Comparison of ENCODE assay signal across 8 mouse cellular contexts in the genomic region with DNA sequence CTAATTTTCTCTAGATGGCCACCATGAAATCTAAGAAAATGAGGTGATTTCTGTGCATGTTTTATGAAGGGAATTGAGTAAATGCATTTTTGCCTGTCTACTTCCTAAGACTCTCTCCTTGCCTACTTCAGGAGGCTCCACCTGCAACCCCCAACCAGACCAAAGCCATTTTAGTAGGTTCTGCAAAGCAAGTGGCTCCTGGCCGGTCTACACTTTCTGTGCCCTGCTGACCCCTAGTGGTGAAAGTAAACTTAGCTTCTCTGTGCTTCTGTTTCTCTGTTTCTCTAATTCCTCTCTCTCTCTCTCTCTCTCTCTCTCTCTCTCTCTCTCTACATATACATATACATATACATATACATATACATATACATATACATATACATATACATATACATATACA.
DNase-seq lines count a peak whose midpoint lies in the region; ATAC-seq and TF ChIP-seq lines count a peak whose summit lies in the region.

No protein-coding gene starts in this region.

- H3K36me3 ChIP-seq in heart, adult 2 months (ENCODE audit: control insufficient read depth, insufficient read depth, low read length), result no peaks in the 10 kb centered on the region
- H3K36me3 ChIP-seq in heart, embryonic 11.5 days (ENCODE audit: control insufficient read depth, insufficient read depth, low read length), result no peaks in the 10 kb centered on the region
- H3K36me3 ChIP-seq in C2C12 (ENCODE audit: control insufficient read depth, insufficient read depth), result no peaks in the 10 kb centered on the region

- no peak overlapping the region for H3K4me3 ChIP-seq in heart, adult 2 months
- no peak overlapping the region for H3K4me3 ChIP-seq in heart, embryonic 11.5 days (ENCODE audit: low read depth, low read length)
- no peak overlapping the region for H3K4me3 ChIP-seq in C2C12 (ENCODE audit: insufficient read depth, poor library complexity, severe bottlenecking)

- H3K4me2 ChIP-seq in heart, embryonic 11.5 days, result no peak overlapping the region

- no peak for DNase-seq in heart, adult 2 months
- DNase-seq in brain, adult 2 months (ENCODE audit: low read depth, low spot score), result peak; percentile 71
- peak; percentile 70 for DNase-seq in forelimb bud, embryonic 11.5 days (ENCODE audit: low read depth, low spot score)
- DNase-seq in layer of hippocampus, adult 9-10 months (ENCODE audit: low spot score), result peak; percentile 24

- H3K27ac ChIP-seq in heart, adult 2 months, result no peak overlapping the region
- H3K27ac ChIP-seq in heart, embryonic 11.5 days (ENCODE audit: low read depth, low read length), result no peak overlapping the region

- WGBS in heart, adult 2 months, result 8% methylated on average over 1 of the region's 1 CpGs
- WGBS in heart, embryonic 11.5 days (ENCODE audit: insufficient replicate concordance), result 0% methylated on average over 1 of the region's 1 CpGs

- H3K9ac ChIP-seq in heart, adult 2 months (ENCODE audit: low read depth, low read length), result no peak overlapping the region
- H3K9ac ChIP-seq in heart, embryonic 11.5 days (ENCODE audit: low read depth, low read length), result no peak overlapping the region

- H3K27me3 ChIP-seq in heart, adult 2 months (ENCODE audit: control insufficient read depth, insufficient read depth, low read length), result no peaks in the 10 kb centered on the region
- 0 out of 2 replicates have a peak, but pooled peaks cover 4% of the 10 kb centered on the region for H3K27me3 ChIP-seq in heart, embryonic 11.5 days (ENCODE audit: control insufficient read depth, insufficient read depth, low read length)
- H3K27me3 ChIP-seq in C2C12 (ENCODE audit: control insufficient read depth, insufficient read depth, insufficient read length), result no peaks in the 10 kb centered on the region

- H3K9me3 ChIP-seq in heart, embryonic 11.5 days (replicated peaks; ENCODE audit: control insufficient read depth, low read length), result no peaks in the 10 kb centered on the region

- TF ChIP-seq POLR2A in heart, adult 2 months (IDR thresholded peaks at IDR 0.05; ENCODE audit: insufficient read depth, low read depth, low read length), result no peak

- H3K4me1 ChIP-seq in heart, adult 2 months (ENCODE audit: control insufficient read depth, insufficient read depth, low read length), result no peaks in the 10 kb centered on the region
- no peaks in the 10 kb centered on the region for H3K4me1 ChIP-seq in heart, embryonic 11.5 days (ENCODE audit: control insufficient read depth, insufficient read depth, low read length)

- no peak overlapping the region for H3ac ChIP-seq in C2C12 (ENCODE audit: control insufficient read depth, insufficient read length, low read depth)

- TF ChIP-seq EP300 in heart, adult 2 months (IDR thresholded peaks at IDR 0.05; ENCODE audit: insufficient read depth, low read depth, low read length), result 0 out of 2 replicates have a peak, but pooled peaks have one; percentile 27

- TF ChIP-seq CTCF in heart, adult 2 months (IDR thresholded peaks at IDR 0.05), result peak; percentile 72
- peak; percentile 56 for TF ChIP-seq CTCF in C2C12 (IDR thresholded peaks at IDR 0.05; ENCODE audit: control insufficient read depth, insufficient read depth, insufficient read length)

- intact Hi-C loops in heart, adult 2 months (cut with DNase I), result loop anchor here (10.0 kb wide), 1 partner anchor 253 kb away; no protein-coding TSS in a partner anchor

- ATAC-seq in heart, embryonic 11.5 days (replicated peaks; ENCODE audit: insufficient number of reproducible peaks, low FRiP score, low TSS enrichment), result no peak
- ATAC-seq in megakaryocyte progenitor cell, adult 5-6 weeks (replicated peaks; ENCODE audit: poor library complexity), result peak; percentile 70
- no peak for ATAC-seq in erythroblast, adult 5-6 weeks (replicated peaks; ENCODE audit: low FRiP score, poor library complexity, severe bottlenecking)

- no peaks in the 10 kb centered on the region for H3K79me2 ChIP-seq in heart, adult 2 months (replicated peaks; ENCODE audit: control insufficient read depth, insufficient read depth, low read length)
- no peaks in the 10 kb centered on the region for H3K79me2 ChIP-seq in C2C12 (ENCODE audit: control insufficient read depth, insufficient read depth)

- no peaks in the 10 kb centered on the region for H3K79me3 ChIP-seq in C2C12 (ENCODE audit: low read depth)

TF ChIP-seq in C2C12, 6 proteins besides CTCF, POLR2A, EP300 and RAD21:
- TF ChIP-seq CEBPB (IDR thresholded peaks at IDR 0.05; ENCODE audit: low read depth), result no peak
- no peak for TF ChIP-seq MAX (IDR thresholded peaks at IDR 0.05)
- no peak for TF ChIP-seq MYOD1 (IDR thresholded peaks at IDR 0.05; ENCODE audit: control insufficient read depth, insufficient read length, low read depth)
- no peak for TF ChIP-seq MYOG (IDR thresholded peaks at IDR 0.05; ENCODE audit: control insufficient read depth, extremely low read depth, insufficient read length)
- TF ChIP-seq FOSL1 (IDR thresholded peaks at IDR 0.05; ENCODE audit: insufficient read depth, low read length, poor library complexity, severe bottlenecking), result no peak

Comparison
In these comparisons a context has a peak if more than half of its experiments do, and no peak if none do; other contexts are left out.
1. DNase-seq: peak in brain, adult 2 months (single experiment), forelimb bud, embryonic 11.5 days (single experiment) and layer of hippocampus, adult 9-10 months (single experiment); none in heart, adult 2 months (0 of 2).